Mouse (Mus musculus): ENCODE measurements around the gene Gabbr1. TPM values are rescaled to one million over a fixed set of nuclear protein-coding genes. Genes with fewer than 3 reads are reported as not detected.
"Not testable (repeated sequence)": the region's sequence is repeated elsewhere in the genome, so short reads cannot be mapped to it uniquely, and the experiment has no call there.

Gabbr1 gene
- 100 to 1,000 TPM; 706 to 708 TPM for total RNA-seq (2021)

DNA sequence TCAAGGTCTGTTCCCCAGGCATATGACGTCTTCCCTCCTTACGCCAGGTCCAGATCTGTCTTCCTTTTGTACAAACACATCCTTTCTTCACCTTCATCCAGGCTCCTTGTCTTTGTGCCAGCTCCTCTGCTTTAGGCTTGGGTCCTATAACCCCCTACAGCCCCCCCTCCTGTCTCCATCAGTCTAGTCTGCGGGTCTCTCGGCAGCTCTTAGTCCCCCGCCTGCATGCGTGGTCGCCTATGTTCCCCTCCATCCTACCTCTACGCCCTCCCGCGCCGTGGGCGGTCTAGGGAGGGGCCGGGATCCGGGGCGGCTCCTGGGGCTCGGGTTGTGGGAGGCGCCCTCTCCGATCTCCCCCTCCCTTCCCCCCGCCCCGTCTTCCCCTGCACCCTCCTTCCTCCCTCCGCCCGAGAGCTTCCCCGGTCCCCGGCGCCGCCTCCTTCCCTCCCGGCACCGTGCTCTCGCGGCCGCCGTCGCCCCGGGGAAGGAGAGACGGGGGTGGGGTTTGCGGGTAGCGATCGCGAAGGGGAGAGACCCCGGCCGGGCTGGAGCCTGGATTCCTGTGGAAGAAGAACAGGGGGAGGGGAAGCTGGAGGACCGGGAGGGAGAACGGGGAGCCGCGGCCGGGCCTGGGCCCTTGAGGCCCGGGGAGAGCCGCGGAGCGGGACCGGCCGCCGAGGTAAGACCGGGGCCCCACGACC lies at the start of gene Gabbr1:
Gene Gabbr1, plus strand, starts transcription at position 356 of the 701 bp plus-strand sequence.
- peak; percentile 67 to 79 for DNase-seq (ENCODE audit: extremely low spot score in 1 of 2, low spot score in 1 of 2)

DNA sequence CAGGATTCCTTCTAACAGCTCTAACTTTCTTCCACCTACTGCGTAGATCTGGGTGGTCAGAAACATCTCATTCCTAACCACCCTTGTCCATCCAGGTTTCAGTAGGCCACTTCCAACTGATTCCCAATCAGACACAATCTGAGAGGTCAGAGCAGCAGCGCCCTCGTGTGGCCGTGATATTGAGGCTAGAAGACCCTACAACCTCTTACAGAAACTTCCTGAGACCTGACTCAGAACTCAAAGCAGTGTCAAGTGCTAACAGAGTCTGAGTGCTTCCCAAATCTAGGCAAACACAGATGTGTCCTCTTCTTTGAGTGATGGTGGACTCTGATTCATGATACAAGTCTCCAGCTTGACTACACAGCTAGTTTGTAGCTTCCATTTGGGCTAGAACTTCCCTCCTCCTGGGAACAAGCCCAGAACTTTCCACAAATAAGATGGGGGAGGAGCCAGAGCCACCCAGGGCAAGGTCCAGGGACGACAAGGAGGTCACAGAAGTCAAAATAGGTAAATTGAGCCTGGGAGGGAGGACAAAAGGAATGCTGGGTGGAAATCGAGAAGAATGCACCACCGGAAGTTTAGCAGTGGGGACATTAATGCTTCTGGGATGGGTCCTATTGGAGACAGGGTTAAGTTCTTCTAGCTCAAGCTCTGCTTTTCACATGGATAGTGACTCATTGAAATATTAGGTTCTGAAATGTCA lies 48.6 kb upstream of the Gabbr1 start:
- peak; percentile 59 to 93 for DNase-seq (ENCODE audit: extremely low spot score in 1 of 2, low spot score in 1 of 2)

DNA sequence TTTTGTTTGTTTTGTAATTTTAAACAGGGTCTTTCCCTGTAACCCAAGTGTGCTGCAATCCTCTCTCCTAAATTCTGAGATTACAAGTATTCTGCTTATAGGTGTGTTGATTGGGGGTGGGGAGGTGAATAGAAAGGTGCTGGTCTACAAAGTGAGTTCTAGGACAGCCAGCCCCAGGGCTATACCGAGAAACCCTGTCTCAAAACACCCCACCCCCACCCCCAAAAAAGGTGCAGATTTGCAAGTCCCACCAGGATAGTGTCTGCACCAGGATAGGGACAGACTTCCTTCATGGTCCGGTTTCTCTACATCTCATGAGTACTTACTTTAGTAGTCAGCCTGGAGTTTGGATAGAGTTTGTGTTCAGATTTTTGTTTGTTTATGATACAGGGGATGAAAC lies 47.3 kb upstream of the Gabbr1 start:
- DNase-seq (ENCODE audit: extremely low spot score in 1 of 2, low spot score in 1 of 2), result no peak

DNA sequence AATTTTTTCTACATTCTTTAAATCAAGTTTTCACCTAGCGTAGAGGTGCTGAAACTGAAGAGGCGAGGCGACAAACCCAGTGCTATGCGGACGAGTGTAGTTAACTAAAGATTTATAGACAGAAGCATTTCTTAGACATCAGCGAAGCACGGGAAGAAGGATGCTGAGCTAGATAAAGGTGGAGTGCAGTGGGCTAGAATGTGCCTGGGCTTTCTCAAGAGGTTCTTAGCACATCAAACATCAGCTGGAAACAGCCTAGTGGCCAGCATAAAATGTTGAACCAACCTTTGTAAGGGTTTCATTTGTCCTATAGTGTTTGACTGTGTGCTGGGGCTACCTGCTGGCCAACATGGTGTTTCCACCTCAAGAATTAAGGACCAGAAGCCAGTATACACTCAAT lies 44.9 kb upstream of the Gabbr1 start, which contains the start of gene Zfp57:
Gene Zfp57, plus strand, starts transcription at position 301 of the 400 bp plus-strand sequence.
- DNase-seq (ENCODE audit: extremely low spot score in 1 of 2, low spot score in 1 of 2), result no peak

DNA sequence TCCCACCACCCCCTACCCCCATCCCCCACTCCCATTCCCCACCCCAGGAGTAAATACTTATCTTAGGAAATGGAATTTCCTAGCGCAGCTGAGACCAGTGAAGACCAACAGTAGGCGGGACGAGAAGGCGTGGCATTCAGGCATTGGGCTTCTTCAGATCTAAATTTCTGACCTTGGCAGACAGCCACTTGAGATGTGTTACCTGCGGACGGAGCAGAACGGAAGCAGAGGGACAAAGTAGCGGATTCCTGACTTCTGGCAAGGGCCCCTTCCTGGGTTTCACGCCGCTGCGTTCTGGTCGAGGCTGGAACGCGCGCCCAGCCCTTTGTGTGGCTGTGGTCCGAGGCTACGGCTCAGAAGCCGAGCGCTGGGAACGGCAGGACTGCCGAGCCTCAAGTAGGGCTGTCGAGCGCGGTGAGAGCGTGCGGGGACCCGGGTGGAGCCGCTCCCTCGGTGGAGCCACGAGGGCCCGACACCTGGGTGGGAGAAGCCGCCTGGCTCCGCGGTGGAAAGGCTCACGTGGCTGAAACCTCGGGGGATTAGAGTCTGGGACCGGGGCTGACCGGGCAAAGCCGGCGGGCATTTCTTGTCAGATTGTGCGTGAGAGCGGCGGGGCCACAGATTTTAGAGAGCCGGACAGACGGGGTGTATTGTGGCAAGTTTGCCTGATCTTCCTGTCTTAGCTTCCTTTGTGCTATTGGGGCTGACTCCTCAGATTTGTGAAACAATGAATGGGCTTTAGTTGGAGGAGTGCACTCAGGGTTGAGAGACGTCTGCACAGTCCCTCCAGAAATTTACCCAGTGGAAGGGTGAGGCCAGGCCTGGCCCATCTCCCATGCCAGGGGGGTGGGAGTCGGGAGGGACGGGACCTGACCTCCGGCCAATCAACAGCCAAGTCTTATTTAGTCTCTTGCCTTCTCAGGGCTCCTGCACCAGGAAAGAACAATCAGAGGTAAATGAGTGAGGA lies 43.1 kb upstream of the Gabbr1 start:
- DNase-seq (ENCODE audit: extremely low spot score in 1 of 2, low spot score in 1 of 2), result peak; percentile 17 to 36

DNA sequence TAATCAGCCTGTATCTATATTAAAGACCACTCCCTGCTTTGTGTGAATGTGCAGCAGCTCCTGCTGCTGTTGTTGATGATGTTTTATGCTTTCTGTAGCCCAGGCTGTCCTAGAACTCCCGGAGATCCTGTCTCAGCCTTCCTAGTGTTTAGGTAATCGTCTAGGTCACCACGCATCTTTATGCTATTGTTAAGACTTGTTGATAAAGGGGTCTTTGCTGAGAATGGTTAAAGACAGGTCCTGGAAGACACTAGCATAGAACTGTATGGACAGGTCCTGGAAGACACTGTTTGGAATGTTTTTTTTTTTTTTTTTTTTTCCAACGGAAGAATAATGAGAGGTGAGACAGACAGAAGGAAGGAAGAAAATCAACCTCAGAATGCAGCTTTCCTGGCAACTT lies 42.4 kb upstream of the Gabbr1 start:
- DNase-seq (ENCODE audit: extremely low spot score in 1 of 2, low spot score in 1 of 2), result no peak

DNA sequence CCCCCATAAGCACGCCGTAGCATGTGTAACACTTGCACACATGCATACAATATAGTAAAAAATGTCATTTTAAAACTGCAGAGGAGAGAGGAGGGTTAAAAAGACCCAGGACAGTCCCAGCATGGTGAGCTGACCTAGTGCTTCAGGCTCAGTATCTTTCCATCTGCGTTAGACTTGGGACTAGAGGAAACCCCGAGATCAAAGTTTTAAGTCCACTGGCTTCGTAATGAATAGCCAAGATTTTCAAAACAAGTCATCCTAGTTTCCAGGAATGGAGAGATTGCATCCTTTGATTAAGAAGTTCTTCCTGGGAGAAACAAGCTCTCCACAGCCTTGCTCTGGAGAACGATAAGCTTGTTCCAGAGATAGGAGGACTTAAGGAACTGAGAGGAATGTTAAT lies 37.6 kb upstream of the Gabbr1 start:
- no peak for DNase-seq (ENCODE audit: extremely low spot score in 1 of 2, low spot score in 1 of 2)

DNA sequence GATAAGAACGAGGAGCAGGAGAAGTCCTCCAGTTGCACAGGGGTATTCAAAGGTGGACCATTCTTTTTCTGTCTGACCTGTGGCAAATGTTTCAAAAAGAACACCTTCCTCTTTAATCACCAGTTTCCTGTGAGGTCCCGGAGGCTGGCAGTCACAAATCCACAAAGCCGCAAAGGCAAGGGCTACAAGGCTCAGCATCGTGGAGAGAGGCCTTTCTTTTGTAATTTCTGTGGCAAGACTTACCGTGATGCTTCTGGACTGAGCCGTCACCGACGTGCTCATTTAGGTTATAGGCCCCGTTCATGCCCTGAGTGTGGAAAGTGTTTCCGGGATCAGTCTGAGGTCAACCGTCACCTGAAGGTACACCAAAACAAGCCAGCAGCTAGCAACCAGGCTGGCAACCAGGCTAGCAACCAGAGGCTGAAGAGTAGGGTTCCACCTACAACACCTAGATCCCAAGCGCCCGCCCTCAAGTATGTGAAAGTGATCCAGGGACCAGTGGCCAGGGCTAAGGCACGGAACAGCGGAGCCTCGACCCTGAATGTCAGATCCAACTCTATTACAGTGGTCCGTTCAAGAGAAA lies 36.2 kb upstream of the Gabbr1 start:
- no peak for DNase-seq (ENCODE audit: extremely low spot score in 1 of 2, low spot score in 1 of 2)

DNA sequence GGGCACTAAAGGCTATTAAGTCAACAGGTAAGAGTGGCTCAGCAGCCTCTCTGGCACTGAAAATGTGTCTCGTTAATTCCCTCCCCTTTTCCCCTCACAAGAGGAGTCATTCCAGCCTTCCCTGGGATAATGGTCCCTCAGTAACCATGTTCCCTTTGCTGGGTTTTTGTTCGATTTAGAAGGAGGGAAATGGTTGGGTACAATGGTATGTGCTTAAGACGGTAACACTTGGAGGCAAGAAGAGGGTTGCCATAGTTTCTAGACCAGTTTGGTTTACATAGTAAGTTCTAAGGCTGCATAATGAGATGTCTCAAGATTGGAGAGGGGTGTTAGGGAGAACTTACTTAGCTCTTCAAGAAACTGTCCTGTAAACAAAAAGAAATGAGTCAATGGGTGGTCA lies 34.0 kb upstream of the Gabbr1 start:
- no peak for DNase-seq (ENCODE audit: extremely low spot score in 1 of 2, low spot score in 1 of 2)

DNA sequence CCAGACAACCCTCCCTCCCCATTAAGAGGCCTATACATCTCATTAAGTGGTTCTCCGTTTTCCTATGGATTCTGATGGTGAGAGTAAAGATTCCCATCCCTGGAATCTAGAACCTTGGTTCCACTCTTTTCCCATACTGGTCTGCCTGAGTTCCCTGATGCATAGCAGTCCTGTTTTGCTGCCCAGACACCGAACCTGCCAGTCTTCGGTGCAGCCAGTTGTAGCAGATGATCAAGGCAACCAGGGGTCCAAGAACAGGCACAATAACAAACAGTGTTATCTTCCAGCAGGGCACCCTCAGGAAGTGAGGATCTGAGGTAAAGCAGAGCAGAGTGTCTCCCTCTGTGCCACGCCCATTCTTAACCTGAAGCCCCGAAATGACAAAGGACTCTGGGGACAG lies 33.6 kb upstream of the Gabbr1 start:
- no peak for DNase-seq (ENCODE audit: extremely low spot score in 1 of 2, low spot score in 1 of 2)

DNA sequence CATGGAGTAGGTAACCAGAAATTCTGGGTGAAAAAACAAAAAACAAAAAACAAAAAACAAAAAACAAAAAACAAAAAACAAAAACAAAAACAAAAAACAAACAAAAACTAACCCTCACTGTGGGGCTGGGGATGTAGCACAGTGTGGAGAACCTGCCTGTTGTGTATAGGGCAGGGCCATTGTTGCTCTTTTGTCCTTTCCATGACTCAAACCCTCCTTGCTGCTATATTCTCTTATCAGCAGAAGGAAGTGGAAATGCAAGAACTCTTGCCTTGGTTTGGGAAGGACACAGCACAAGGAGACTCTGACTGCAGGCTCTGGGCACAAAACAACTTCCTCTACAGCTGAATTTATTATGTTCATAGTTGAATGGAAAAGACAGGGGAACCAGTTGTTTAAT lies 29.4 kb upstream of the Gabbr1 start:
- DNase-seq (ENCODE audit: extremely low spot score in 1 of 2, low spot score in 1 of 2), result no peak

DNA sequence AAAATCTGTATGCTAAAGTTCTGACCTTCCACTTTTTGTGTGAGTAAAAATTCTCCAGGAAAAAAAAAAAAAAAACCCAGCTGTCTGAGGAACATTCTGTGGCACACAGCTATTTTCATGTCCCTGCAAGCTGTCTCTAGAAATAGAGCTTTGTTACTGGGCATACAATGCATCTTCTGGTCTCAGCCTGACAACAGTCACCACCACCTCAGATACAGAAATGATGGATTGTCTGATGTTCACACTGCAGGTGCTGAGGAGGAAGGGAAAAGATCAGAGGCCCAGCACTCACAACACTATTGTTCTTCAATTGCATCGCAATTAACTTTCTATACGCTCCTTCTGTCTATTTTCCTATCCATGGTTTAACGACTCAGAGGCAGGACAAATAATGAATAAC lies 27.4 kb upstream of the Gabbr1 start:
- no peak for DNase-seq (ENCODE audit: extremely low spot score in 1 of 2, low spot score in 1 of 2)

DNA sequence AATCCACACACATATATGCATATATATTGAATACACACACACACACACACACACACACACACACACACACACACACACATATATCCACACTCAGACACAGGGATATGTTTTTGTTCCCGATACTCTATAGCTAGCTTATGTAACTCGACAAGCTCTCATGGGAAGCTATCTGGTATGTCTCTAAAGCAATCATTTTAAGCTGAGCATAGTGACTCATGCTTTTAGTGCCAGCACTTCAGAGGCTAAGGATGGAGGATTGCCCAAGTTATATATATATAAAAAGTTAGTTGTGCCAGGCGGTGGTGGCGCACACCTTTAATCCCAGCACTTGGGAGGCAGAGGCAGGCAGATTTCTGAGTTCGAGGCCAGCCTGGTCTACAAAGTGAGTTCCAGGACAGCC lies 26.5 kb upstream of the Gabbr1 start:
- not testable (repeated sequence) for DNase-seq (ENCODE audit: extremely low spot score in 1 of 2, low spot score in 1 of 2)

DNA sequence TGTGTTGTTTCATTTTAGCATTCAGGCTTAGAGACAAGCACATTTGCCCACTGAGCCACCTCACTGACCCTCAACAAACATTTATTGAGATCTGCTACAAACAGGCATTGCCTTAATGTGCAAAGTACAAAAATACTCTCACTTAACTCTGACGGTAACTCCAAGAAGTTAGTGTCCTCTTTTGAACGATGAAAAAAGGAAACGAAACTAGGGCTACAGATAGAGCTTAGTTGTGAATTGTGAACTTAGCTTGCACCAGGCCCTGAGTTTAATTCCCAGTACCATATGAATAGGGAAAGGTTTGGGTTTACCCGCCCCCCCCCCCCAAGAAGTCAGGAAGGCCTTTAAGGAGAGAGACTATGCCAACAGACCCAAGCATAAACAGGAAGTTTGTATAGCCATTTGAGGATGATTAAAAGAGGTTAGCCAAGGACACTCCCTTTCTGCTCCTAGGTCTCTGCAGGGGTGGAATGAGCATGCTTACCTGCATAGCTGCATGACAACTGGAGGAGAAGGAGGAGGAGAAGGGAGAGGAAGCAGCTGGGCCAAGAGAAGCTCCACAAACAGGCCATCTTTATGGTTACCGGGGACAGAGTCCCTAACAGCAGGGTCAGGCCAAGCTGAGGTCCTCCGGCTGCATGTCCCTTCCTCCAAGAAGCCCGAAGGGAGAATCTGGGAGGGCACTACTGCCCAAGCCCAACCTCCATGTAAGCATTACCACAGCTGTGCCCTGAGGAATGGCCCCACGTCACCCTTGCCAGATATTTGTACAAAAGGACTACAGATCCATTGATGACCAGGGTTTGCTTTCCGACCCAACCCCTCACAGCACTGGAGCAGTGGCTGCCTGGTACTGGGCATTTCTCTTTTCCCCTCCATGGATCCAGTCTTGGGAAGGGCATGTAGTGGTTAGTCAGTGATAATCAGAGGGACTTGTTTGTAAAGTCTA lies 22.9 kb upstream of the Gabbr1 start, which contains the start of gene Mog:
Gene Mog, minus strand, starts transcription at position 771 of the 949 bp plus-strand sequence.
- DNase-seq (ENCODE audit: extremely low spot score in 1 of 2, low spot score in 1 of 2), result no peak

DNA sequence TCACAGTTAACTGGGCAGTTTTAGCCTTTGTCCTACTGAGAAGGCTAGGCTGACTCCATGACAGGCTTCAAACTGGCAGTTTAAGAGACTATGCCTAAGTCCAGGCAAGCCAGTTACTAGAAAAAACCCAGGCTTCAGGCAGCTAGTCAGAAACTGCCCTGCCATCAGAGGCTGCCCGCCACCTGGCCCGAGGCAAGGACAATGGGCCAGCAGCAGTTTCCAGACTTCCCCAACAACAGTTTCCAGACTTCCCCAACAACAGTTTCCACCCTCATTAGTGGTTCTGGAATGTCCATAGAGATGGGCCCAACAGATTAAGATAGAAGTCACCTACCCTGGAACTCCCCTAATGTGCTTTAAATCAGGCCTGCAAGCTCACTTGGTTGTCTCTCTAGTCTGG lies 19.3 kb upstream of the Gabbr1 start:
- DNase-seq (ENCODE audit: extremely low spot score in 1 of 2, low spot score in 1 of 2), result no peak

DNA sequence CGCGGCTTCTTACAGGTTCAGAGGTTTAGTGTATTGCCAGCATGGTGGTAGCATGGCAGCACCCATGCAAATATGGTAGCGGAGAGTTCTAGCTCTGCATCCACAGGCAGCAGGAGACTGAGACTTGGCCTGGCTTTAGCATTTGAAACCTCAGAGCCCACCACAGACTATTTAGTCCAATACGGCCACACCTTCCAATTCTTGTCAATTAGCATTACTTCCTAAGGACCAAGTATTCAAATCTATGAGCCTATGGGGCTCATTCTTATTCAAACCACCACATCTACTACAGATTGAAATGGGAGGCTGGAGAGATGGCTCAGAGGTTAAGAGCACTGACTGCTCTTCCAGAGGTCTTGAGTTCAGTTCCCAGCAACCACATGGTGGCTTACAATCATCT lies 18.3 kb upstream of the Gabbr1 start:
- DNase-seq (ENCODE audit: extremely low spot score in 1 of 2, low spot score in 1 of 2), result no peak

DNA sequence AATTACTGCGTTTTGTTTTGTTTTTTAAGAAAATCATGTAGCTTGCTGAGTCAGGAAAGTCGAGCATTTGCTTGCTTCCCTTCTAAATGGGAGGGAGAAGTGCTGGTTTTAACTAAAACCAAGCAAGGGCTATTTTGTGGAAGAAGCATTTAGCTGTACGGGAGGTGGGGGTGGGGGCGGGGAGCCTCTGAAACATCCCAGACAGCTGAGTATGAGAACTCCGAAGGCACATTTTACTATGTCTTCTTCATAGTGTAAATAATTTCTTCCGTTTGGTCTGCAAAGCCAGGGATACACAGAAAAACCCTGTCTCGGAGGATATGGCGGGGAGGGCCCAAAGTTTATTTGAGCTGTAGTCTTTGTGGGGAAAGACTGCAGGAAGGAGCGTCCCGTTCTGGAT lies 17.6 kb upstream of the Gabbr1 start:
- no peak for DNase-seq (ENCODE audit: extremely low spot score in 1 of 2, low spot score in 1 of 2)

DNA sequence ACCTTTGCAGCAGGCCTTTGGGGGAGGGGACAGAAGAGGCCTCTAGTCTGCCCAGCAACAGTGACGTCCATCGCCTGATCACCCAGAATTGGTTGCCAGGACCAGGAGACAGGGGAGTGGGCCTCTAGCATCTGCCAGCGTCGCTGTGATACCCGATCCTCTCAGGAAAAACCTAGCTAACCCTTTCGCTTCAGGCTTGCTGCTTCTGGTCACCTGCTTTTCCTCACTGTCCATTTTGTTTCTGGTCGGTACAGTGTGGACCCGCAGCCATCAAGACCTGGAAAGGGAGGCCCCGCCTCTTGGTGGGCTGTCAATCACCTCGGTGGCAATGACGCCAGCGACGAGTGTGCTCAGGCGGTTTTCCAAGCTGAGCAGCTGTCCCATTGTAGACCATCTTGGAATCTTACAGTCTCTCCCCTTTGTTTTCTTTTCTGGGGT lies 17.1 kb upstream of the Gabbr1 start:
- DNase-seq (ENCODE audit: extremely low spot score in 1 of 2, low spot score in 1 of 2), result peak; percentile 90 to 92

DNA sequence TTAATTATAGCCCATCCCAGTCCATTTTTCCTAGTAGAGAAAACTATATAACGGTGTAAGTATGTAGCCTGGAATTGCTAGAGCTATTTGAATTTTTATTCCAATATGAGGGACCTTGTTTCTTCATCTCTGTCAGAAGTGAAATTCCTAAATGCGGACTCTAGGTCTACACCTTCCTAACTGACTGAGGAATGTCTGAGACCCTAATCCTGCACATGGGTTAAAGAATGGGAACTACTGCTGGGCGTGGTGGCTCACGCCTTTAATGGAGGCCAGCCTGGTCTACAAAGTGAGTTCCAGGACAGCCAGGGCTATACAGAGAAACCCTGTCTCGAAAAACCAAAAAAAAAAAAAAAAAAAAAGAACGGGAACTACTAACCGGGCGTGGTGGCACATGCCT lies 16.6 kb upstream of the Gabbr1 start:
- DNase-seq (ENCODE audit: extremely low spot score in 1 of 2, low spot score in 1 of 2), result no peak
